Mouse (Mus musculus) CD8-positive naive resting alpha-beta T cell, adult 2 months (primary cell): ENCODE results near the gene Abca13.
"Not testable (repeated sequence)": the region's sequence is repeated elsewhere in the genome, so short reads cannot be mapped to it uniquely, and the experiment has no call there.

Source experiments
- DNase-seq, 2 experiments: peaks; one replicate each; pipeline ENCODE4 v3.0.0; 2022; ENCODE audit warnings: low read depth in 2 of 2, low spot score in 2 of 2

Gene Abca13

GRCm38 (mm10) chr11:9285759-9286158 lies 94.0 kb downstream of the Abca13 start:
- DNase-seq: no peak

GRCm38 (mm10) chr11:9291168-9291567 lies 99.4 kb downstream of the Abca13 start:
- DNase-seq: no peak

- DNase-seq: no peak
Measured at GRCm38 (mm10) chr11:9299615-9300014, 107.9 kb downstream of the Abca13 start.

GRCm38 (mm10) chr11:9305450-9305849 lies 113.7 kb downstream of the Abca13 start:
- DNase-seq: no peak

GRCm38 (mm10) chr11:9316545-9316944 lies 124.8 kb downstream of the Abca13 start:
- DNase-seq: no peak

DNA sequence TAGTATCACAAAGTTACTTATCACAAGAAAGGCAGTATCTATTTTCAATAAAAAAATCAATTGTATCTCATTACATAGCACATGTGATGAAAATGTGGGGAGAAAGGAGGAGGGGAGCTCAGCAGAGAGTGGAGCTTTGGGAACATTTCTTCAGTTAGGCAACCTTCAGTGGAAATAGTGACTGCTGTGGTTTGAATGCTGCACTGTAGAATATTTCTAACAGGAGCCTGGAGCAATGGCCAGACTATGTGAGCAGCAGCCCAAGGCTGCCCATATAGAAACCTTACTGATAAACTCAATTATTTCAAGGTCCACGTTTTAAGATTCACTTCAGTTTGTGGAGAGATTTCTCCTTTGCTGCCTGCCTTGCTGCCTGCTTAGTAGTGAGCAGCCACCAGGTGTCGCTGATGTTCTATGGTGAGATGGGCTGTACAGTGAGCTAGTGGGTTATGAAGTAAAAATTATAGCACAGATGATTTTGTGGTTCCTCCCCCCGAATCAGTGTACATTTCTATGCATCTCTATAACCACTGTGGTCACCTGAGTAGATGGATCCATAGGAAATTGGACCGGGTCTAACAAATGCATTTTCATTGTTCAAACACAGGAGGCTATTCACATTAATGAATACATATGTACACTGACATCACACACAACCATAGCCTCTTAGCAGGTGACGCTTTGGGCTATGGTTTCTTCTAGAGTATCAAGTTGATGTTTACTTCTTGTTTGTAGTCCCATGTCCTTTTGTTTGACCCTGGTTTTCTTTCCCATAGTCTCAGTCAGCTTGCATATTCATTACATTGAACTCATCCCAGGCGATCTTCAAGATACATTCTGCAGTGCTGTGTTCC lies 125.6 kb downstream of the Abca13 start:
- DNase-seq: peak in 1 of 2 experiments; percentile 1

DNA sequence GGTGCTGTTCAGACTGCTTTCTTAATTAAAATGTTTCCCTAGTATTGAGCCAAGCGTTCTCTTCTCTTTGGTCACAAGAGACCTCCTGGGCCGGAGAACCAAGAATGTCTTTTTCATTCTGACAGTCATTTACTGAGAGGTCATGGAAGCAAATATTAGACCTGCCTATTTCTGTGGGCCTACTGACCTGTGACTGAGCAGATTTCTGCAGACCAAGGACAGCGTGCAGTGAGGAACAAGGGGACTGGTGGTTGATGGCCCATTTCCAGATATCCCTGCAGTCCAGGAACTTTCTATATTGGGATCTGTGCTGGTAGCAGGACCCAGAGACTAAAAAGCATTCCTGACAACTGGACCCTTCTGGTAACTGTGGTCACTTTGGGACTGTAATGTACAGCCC lies 146.4 kb downstream of the Abca13 start:
- no peak for DNase-seq

DNA sequence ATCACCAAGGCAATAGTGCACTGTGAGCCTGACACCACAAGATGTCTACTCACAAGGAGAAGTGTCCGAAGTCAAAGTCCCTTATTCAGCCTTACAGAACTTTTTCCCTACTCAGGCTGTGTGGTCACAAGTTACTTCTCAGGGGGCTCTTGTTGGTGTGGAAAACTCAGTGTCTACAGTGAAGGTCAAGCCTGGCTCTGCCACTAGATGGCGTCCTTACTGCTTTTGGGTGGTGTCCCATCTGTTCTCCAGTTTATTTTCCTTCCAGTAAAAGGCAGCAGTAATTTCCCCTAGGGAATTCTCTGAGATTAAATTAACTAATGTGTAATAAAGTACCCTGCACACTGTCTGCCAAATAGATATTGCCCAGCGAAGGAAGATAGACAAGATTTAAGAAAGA lies 156.0 kb downstream of the Abca13 start:
- DNase-seq: no peak

DNA sequence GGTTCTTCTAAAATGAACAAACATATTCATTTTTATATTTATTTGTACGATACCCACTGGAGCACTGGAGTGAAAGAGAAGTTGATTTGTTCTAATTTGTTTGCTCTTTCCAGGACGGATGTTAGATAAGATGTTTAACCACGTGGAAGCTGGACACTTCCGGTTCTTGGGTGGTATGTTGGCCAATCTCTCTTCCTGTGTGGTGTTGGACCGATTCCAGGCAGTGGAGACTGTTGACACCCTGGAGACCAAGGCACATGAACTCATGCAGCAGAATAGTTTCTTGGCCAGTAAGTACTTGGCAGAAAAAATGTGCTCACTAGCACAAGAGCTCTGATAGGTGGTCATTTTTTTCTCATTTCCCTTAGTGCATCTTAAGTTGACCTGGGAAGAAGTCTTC lies 181.4 kb downstream of the Abca13 start:
- no peak for DNase-seq

- DNase-seq: not testable (repeated sequence)
Measured at GRCm38 (mm10) chr11:9374426-9374825, 182.7 kb downstream of the Abca13 start.

GRCm38 (mm10) chr11:9388520-9388919 lies 196.8 kb downstream of the Abca13 start:
- DNase-seq: no peak

DNA sequence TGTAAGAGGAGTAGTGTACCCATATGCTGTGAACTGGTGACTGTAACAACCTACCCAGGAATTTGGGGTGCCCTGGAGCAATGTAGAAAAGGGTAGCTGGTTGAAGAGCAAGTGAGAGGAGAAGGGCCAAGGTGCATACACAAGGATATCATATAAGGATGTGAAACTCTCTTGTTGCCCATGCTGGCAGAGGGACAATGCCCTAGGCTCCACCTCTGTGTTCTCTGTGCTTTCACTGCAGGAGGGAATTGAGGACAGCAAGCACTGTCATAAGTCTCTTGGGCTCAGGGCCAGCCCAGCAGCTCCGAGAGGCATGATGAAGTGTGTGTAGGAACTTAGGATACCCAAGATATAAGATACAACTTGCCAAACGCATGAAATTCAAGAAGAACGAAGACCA lies 225.2 kb downstream of the Abca13 start:
- DNase-seq: no peak

- DNase-seq: no peak
Measured at GRCm38 (mm10) chr11:9420205-9420604, 228.5 kb downstream of the Abca13 start.

GRCm38 (mm10) chr11:9427411-9427810 lies 235.7 kb downstream of the Abca13 start:
- DNase-seq: no peak

DNA sequence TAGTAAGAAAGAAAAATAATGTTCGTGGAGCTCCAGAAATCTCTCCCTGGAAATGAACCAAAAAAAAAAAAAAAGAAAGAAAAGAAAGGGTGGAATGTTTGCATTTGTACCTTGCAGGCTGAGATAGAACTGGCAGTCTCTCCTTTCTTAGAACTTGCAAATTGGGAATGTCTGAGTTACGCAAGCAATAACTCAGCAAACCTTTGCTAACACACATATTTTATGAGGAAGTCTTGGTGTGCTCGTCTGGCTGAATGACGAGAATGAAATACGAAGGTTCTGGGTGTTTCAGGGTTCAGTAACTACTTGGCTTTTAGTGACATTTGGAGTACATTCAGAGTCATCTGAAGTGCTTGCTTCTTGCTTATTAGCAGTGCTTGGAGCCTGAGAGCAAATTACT lies 241.1 kb downstream of the Abca13 start:
- no peak for DNase-seq

DNA sequence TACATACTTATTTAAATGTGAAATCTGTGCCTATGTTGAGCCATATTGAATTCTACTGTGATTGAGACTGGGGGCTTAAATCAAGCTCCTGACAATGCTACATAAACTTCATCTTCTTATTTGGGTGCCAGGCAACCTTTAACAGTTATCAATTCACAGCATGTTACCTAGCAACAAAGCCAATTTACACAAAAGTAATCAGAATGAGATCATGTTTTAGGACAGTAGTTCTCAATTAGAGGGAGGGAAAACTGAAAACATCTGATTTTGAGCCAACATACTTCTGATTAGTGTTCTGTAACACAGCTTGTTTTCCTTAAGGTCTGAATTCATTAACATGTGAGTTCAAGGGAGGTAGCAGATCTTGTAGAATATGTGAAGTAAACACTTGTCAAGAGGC lies 244.9 kb downstream of the Abca13 start:
- DNase-seq: no peak

GRCm38 (mm10) chr11:9439781-9440180 lies 248.0 kb downstream of the Abca13 start:
- DNase-seq: no peak

DNA sequence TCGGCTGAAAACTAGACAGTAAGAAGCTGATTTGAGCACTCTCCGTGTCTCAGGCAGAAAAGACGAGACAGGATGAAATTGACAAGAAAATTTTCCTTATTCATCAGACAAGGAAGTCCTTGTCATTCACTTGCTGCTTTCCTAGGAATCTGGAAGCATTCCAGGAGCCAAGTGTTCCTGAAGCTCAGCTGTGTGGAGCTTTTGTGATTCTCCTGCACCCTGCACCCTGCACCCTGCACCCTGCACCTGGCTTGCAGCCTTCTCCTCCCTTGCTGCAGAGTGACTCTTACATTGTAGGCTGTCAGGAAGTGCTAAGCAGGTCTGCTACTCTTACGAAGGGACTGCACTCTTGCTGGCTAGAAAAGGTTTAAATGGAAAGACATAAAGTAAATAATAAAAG lies 249.4 kb downstream of the Abca13 start:
- no peak for DNase-seq

GRCm38 (mm10) chr11:9472400-9472799 lies 280.7 kb downstream of the Abca13 start:
- DNase-seq: no peak

DNA sequence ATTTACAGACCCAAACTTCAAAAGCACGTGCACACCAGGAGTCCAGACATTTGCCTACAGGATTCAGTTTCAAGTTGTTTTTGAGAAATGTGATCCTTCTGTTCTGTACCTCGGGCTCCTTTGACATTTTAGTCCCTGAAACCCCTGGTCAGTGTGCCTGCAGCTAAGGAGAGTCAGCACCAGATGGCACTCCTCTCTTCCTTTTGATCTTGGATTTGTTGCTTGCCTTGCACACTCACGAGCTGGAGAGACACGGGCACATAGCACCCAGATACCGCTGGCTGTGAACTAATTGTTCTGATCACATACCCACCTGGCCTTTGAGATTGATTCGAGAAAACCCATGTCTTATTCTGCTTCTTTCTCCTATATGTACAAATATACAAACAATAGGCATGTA lies 289.8 kb downstream of the Abca13 start:
- no peak for DNase-seq

DNA sequence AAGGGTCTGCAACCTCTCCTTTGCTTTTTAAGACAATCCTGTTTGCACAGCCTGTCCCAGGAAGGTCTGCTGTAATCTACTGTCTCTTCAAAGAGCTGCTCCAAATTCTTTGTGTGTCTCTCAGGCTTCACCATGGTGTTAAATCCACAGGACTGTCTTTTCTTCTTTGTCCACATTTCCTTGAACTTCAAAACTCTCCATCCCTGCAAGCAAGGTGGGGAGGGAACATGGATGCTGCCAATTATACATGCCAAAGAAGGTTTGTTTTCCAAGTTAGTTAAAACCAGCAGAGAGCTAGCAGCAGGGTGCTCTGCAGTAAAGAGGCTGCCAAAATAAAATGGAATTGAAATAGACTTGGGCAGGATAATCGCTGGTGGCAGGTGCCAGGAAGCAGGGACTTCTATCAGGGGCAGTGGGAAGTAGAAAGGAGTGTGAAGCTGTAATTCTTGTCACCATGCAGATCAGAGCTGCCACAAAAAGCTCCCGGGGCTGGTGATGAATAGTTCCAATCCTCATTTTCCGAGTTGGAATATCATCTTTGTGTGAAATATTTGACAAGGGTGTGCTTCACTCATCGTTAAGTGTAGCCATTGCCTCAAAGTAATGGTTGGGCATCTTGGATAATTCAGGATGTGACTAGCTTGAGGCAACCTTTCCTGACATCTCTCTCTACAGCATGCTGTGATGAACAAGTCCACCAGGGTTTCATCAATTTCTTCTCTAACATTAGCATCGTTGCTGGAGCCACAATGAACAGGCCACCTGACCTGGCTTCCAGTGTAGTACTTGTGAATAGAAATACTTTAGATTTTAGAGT lies 308.8 kb downstream of the Abca13 start:
- no peak for DNase-seq

GRCm38 (mm10) chr11:9514966-9515365 lies 323.2 kb downstream of the Abca13 start:
- DNase-seq: not testable (repeated sequence)
